19 mouse cellular contexts compared by ENCODE assay signal in the genomic region with DNA sequence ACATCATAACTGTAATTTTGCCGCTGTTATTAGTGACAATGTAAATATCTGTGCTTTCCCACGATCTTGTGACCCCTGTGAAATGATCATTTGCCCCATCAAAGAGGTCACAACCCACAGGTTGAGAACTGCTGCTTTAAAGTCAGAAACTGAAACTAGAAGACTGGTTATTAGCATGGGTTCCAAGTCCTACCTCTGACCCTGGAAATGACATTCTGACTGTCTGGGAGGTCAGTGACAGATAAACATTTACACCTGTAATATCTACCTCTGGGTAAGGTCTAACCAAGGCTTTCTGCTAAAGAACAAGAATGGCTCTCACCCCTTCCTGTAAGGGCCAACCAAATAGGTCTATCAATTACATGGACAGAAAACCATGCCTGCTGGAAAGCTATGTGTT.
"Had no signal": no experiment of that assay in that cellular context is flagged by ENCODE, and none has a peak within 500 bp of the region (broad histone marks: within the 10 kb centered on the region; RNA-seq: fewer than 3 reads in every experiment).

No protein-coding gene starts in this region.

- H3K9me3 ChIP-seq: neural tube, embryonic 15.5 days had no signal

- H3K36me3 ChIP-seq: midbrain, embryonic 10.5 days; midbrain, embryonic 12.5 days; neural tube, embryonic 13.5 days; neural tube, embryonic 15.5 days had no signal

- H3K27ac ChIP-seq: midbrain, embryonic 10.5 days; midbrain, embryonic 12.5 days; neural tube, embryonic 13.5 days; neural tube, embryonic 15.5 days had no signal

- H3K4me1 ChIP-seq: midbrain, embryonic 12.5 days; neural tube, embryonic 13.5 days; neural tube, embryonic 15.5 days had no signal

- ATAC-seq: midbrain, embryonic 16.5 days had no signal

- DNase-seq: lung, adult 18-20 months; lung, embryonic 14.5 days; lung, postnatal 10 days; lung, postnatal 4 days; midbrain, embryonic 14.5 days; retina, postnatal 1 day; right cerebral cortex, adult 18-20 months; right cerebral cortex, postnatal 25 days; right cerebral cortex, postnatal 4 days; spleen, adult 18-20 months; thymus, adult 18-20 months; thymus, postnatal 14 days; thymus, postnatal 36 days had no signal

- H3K27me3 ChIP-seq: midbrain, embryonic 12.5 days; neural tube, embryonic 13.5 days; neural tube, embryonic 15.5 days had no signal

- H3K4me3 ChIP-seq: midbrain, embryonic 10.5 days; midbrain, embryonic 12.5 days; myocyte; neural tube, embryonic 13.5 days; neural tube, embryonic 15.5 days had no signal

- H3K9ac ChIP-seq: lung, embryonic 14.5 days; midbrain, embryonic 12.5 days; neural tube, embryonic 13.5 days; neural tube, embryonic 15.5 days had no signal

- H3K4me2 ChIP-seq: lung, embryonic 14.5 days; midbrain, embryonic 12.5 days; neural tube, embryonic 13.5 days; neural tube, embryonic 15.5 days had no signal
